Mouse (Mus musculus) activated CD4-positive, CD25-positive, alpha-beta regulatory T cell, adult 4 months (primary cell): Measurements from ENCODE around the gene Armh1. TPM values are rescaled to one million over a fixed set of nuclear protein-coding genes. Genes with fewer than 3 reads are reported as not detected.
A peak's percentile ranks its signal among the peaks of the same experiment; 100 is the strongest.
"Not testable (repeated sequence)": the region's sequence is repeated elsewhere in the genome, so short reads cannot be mapped to it uniquely, and the experiment has no call there.

Experiments used
- ATAC-seq: one replicate; pipeline ENCODE4 v1.8.0; 2017
- polyA plus RNA-seq, 2 experiments: library from polyadenylated mRNA; unstranded; fragments of 100-300 nt; shearing (Covaris generic); gene quantifications; one replicate each; pipeline ENCODE4 v1.2.1; 2017

Armh1 gene
- polyA plus RNA-seq, 2 experiments from 2014 or later, result not detected

DNA sequence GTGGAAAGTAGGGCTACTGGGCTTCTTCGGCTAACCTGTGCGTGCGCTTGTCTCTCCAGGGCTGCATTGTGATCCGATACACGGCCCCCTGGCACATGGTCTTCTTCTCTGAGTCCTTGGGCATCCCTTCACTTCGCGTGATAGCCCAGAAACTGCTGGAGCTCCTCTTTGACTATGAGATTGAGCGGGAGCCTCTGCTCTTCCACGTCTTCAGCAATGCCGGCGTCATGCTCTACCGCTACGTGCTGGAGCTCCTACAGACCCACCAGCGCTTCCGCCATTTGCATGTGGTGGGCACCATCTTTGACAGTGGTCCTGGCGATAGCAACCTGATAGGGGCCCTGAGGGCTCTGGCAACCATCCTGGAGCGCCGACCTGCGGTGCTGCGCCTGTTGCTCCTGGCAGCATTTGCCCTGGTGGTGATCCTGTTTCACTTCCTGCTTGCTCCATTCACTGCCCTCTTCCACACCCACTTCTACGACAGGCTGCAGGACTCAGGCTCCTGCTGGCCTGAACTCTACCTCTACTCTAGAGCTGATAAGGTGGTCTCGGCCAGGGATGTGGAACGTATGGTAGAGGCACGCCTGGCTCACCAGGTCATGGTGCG, 16.0 kb upstream of the Armh1 start:
- no peak for ATAC-seq

DNA sequence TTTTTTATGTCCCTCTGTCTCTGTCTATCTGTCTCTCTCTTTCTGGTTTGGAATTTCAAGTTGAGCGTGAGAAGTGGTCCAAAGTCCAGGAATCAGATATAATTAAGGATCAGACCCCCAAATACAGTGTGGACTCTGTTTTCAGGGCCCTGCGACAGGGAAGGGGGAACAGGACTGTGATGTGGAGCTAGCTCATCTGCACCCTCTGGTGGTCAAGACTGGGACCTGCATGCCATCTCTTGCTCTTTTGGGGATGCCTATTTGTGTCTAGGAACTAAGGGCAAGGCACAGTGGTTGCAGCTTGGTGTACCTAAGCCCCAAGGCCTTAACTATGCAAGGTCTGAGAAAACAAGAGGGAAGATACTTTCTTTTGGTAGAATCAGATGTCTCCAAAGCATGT, 15.4 kb upstream of the Armh1 start:
- peak; percentile 62 for ATAC-seq

DNA sequence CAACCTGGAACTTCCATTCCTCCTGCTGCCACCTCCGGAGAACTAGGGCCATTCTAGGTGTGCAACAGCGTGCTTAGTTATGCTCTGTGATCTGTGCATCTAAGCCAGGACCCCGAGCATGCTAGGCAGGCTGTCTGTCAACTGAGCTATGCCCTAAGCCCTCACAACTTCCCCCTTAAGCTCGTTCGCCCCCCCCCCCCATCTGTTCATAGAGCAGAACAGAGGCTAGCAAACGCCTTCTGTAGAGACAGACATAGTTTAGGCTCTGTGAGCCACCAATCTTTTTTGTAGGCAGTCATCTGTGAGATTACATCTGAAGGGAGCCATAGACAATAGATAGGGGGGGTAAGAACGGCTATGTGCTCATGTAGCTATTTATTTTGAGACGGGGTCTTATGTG, 11.1 kb upstream of the Armh1 start:
- ATAC-seq, result no peak

DNA sequence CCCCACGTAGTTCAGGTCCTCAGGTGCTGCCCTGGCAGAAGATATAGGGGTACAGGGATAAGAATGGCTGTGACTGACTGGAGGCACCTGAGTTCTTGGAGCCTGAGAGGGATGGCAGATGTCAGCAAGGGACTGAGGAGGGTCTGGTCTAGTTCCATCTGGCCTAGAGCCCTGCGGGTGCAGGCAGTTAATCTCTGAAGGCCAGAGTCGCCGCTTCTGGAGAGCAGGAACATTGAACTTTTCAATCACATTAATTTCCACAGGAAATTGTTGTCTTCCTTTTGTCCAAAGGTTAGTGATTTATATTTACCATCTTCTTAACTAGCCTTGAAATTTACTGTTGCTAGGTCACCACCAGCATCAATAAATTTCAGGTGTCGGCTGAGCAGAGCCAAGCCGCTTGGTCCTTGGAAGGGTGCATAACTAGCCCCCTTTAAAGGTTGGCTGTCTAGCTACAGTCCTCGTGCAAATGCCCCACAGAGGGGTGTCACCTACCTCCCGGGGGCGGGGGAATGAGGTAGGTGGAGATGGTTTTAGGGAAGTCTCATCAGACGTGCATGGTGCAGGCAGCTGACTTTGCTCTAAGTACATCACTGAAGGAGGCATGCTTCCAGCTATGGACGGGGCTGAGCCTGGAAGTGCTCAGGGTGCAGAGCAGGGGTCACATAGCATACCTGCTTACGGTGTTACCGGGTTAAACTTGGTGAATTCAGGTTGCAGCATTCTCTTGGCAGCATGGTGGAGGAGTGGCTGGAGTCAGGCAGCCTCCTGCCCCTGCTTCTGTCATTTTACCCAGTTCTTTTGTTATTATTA, 10.4 kb upstream of the Armh1 start:
- ATAC-seq, result no peak

DNA sequence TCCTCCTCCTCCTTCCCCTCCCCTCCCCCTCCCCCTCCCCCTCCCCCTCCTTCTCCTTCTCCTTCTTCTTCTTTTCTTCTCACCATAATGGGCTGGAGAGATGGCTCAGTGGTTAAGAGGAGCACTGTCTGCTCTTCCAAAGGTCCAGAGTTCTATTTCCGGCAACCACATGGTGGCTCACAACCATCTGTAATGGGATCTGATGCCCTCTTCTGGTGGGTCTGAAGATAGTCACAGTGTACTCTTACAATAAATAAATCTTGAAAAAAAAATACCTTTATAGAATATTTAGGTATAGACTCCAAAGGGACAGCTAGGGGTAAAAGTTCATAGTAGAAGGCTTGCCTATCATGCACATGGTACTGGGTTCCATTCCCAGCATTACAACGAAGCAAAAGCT, 9.3 kb upstream of the Armh1 start:
- no peak for ATAC-seq

DNA sequence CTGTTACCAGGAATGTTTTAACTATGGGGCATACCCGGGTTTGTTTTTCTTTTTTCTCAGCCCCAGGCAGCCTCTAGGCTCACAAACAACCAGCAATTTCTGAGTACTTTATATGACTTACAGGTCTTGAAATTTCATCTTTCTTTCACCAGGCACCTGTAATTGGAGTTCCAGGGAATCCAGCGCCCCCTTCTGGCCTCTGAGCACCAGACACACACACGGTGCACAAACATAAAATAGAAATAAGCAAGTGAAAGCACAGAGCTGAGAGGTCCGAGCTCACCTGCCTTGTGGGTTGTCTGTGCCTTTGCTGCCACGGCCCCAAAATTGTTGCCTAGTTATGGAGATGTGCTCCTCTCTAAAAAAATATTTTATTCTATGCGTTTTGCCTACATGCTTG, 8.0 kb upstream of the Armh1 start:
- not testable (repeated sequence) for ATAC-seq

DNA sequence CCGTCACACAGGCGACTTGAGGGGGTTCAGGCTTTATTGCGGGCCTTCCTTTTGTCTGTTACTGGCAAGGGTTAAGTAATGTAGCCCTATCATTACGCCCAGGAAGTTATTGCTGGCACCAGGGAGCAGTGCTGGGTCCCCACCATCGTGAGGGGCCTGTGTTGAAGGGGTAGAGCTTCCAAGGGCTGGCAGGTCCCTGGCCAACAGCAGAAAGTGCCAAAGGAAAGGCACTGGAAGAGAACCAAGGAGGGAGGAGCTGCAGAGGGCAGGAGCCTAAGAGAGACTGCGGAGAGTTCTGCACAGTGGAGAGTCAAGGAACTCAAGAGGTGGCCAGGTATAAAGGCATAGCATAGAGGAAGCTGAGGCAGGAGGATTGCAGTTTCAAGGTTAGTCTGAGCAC, 2.7 kb upstream of the Armh1 start:
- no peak for ATAC-seq

DNA sequence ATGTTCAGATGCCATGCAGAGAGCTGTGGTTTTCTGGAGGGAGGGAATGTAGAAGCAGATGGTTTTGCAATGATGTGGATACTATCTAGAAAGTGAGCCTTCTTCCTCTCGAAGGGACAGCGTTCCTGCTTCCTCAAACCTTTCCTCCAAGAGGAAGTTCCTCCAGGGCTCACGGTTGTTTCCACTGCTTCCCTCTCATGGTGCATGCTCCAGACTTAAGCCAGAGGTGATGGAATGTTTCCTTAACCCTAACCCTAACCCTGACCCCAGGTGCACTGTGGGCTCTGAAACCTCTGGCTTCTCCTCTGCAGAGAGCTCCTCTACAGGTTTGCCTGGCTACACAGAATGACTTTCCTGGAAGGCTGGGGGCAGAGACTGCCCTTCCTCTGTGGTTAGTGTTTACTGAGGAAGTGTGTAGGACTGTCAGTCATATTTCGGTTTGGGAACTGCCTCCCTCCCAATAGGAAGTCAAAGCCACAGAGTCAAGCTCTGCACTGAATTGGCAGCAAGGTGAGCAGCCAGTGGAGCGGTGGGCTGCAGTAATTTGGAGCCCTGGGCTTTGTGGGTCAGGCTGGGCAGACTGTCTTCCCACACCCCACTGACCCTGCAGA, 2.2 kb upstream of the Armh1 start:
- no peak for ATAC-seq

DNA sequence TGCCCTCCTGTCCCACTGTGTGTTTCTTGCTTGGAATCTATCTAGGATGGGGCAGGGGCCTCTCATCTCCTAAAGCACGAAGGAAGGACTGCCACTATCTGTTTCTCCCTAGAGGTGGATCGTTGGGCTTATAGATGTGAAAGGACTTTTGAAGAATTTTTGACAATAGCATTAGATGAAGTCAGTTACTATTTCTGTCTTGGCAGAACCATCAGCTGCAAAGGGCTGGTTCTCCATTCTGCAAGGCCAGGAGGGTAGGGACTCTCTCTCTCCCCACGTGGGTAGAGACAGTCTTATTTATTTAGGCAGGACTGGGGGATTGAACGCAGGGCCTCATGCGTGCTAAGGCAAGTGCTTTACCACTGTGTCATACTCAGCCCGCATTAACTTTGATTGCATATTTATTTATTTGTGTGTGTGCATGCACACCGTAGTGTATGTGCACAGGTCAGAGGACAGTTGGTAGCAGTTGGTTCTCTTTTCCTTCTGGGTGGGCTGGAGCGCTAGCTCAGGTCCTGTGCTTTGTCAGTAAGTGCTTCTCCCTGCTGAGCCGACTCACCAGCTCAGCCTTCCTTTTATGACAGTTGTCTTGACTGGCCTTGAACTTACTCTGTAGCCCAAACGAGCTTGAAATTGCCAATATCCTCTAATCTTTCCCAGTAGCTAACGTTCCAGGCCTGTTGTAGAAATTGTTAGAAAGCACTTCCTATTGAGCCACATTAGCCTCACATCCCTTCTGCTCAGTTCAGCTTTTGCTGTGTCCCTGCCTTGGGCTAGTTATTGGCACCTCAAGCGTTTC, 1.5 kb upstream of the Armh1 start:
- ATAC-seq, result no peak

DNA sequence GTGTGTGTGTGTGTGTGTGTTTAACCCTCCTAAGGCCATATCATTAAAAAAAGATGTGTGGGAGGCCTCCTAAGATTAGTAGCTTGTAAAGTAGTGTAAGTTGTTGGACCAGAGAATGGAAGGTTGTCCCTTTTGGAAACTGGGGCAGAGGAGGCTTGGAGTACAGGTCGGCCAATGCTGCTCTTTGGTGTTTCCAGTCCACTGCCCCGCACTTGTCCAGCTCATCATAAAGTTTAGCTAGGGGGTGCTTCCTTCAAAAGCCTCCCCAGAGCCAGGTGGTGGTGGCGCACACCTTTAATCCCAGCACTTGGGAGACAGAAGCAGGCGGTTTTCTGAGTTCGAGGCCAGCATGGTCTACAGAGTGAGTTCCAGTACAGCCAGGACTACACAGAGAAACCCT, 830 bp upstream of the Armh1 start:
- ATAC-seq, result no peak

DNA sequence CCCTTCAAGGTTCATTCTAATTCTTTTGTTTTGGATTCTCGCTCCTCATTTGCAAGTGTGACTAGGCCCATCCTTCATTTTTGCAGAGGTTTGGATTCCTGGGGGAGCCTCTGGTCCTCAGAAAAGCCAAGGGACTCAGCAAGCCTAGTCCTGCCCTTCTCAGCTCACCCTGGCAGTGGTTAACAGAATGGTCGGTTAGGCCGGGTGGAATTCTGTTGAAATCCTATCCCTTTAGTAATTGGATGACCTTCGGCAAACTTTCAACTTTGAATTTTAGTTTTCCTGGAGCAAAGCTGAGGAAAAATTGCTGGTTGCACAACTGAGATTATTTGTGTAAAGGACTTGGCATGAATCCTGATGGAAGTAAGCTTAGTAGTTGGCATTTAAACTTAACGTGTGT, 426 bp upstream of the Armh1 start:
- ATAC-seq, result no peak

DNA sequence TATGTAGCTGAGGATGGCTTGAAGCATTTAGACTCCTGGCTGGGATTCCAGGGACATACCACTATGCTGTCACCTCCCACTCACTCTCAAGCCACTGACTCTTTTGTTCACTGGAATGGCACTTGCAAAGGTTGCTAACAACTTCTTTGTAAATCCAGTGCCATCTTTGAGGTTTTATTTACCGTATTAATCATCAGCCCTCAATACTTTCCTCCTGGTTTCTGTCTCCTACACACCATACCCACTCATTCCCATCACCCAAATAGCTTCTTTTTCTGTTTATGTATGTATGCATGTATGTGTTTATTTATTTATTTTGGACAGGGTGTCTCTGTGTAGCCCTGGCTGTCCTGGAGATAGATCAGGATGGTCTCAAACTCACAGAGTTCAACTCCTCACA, 943 bp downstream of the Armh1 start:
- no peak for ATAC-seq

DNA sequence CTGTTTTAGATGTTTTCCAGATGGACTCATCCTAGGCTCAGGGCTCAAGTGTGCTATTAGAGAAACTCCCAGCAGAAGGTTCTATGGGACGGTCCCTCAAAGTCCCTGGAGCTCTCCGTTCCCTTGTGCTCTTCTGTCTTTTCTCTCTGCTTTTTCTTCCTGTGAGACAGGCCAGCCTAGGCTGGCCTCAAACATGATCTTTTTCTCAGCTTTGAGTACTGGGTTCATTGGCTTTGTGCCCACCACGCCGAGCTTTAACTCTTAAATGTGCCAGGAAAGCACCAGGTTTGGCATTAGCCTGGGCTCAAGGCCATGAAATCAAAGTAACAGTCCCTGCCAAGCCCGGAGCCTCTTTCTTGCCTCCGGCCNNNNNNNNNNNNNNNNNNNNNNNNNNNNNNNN, 11.1 kb downstream of the Armh1 start:
- no peak for ATAC-seq

DNA sequence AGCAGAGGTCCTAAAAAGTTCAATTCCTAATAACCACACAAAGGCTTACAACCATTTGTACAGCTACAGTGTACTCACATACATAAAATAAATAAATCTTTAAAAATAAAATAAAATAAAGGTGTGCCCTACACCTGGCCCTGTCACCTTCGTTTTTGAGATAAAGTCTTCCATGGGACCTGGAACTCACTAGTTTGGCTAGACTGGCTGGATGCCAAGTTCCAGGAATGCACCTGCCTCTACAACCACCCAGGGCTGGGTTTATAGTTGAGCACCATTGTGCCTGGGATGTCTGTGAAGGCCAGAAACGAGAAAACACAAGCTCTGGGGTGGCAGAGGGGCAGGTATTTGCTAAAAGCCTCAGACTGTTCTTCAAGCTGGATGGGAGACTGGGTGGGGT, 12.8 kb downstream of the Armh1 start:
- no peak for ATAC-seq

DNA sequence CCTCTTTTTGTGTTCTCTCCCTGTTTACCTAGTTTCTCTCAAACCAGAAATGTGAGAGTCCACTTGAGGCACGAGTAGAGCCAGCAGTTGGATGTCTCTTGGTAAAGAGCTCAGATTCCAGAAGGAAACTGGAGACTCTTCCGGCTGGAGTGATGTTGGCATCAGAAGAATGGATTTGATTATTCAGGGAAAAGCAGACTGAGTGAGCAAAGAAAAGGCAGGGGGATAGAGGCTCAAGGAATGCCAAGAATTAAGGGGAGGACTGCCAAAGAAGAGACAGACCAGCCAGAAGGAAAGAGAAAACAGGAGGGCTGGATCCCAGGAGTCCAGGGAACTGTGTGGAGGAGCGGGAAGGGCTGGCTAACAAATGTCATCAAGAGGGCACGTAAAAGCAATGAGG, 16.1 kb downstream of the Armh1 start:
- ATAC-seq, result no peak

DNA sequence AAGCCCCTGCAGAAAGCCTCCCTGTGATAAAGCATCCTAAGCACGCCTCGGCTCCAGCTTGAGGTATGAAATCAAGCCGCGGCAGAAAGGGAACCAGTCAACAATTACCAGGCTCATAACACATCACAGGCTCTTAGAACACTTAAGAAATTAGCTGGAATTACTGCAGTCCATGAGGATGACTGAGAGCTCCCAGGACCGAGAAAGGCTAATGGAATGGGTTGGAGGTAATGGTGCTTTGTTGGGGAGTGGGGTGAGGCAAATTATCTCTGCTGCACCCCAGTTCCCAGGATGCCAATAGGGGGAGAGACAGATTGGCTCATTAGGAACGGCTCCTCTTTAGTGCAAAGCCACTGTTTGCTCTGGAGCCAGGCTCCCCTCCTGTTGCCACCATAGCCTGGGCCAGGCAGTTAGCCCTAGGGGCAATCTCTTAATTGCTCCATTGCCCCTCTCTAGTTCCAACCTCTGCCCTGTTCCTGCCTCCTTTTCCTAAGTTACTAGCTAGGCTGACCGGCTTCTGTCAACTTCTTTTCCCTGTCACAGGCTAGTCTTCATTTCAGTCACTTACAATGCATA, 17.7 kb downstream of the Armh1 start:
- ATAC-seq, result no peak

DNA sequence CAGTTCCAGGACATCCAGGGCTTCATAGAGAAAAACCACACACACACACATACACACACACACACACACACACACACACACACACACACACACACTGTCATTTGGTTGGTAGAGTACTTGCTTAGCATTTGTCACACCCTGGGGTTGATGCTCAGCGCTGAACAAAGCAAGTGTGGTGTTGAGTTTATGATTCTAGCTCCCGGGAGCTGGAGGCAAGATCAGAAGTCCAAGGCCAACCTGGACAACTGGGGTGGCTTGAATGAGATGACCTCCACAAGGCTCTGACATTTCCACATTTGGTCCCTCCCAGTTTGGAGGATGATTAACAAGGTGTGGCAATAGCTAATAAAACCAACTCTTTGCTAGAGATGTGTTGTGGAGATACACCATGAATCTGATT, 20.7 kb downstream of the Armh1 start:
- no peak for ATAC-seq

DNA sequence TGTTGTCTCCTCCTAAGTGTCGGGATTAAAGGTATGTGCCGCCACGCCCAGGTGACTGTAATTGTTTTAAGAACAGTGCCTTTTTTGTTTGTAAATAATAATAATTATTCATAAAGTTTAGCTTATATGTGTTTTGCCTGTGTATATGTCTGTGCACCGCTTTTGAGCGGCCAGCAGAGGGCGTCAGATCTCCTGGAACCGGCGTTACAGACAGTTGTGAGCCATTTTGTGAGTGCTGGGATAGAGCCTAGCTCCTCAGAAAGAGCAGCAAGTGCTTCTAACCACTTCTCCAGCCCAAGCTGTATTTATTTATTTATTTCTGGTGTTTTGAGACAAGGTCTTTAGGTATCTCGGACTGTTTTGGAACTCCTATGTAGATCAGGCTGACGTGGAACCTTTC, 21.6 kb downstream of the Armh1 start:
- ATAC-seq, result no peak

DNA sequence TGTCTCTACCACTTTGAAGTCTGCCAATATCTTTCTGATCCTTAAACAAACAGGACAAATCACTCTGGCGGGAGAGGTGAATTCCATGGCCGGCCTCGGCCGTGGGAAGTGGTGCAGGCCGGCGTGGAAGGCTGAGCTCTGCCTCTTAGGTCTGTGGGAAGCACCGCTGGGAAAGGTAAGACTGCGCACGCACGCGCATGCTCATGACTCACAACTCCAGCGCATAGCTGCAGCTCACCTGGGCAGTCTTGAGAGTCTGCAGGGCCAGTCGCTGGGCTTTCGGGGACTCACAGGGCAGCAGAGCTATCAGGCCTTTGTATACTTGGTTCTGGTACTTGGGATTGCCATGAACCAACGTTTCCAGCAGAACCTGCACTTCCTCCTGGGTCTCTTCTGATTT, 22.3 kb downstream of the Armh1 start:
- no peak for ATAC-seq

DNA sequence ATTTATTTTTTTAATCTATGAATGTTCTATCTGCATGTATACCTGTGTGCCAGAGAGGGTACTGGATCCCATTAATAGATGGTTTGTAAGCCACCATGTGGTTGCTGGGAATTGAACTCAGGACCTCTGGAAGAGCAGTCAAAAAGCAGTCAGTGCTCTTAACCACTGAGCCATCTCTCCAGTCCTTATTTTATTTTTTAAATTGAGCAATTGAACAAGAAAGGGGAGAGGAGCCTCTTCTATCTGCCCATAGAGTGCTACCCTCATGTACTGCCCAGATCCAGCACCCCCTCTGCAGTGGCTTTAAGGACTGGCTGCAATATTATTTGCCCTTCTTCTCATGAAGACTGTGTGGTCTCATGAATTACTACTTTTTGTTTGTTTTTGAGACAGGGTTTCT, 26.7 kb downstream of the Armh1 start:
- ATAC-seq, result no peak

DNA sequence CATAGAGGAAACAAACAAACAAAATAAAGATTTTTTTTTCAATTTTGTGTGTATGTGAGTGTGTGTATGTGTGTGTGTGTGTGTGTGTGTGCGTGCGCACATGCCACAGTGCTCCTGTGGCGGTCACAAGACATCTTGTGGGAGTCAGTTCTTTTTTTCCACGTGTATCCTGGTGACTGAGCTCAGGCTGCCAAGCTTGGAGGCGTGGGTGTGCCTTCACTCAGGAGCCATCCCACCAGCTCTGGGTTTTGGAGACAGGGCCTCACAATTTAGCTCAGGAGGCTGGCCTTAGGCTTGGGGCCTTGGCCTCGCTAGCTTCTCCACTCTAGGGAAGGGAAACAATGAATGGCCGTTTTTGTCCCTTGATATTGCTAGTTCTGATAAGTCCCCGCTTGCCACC, 27.8 kb downstream of the Armh1 start:
- no peak for ATAC-seq

DNA sequence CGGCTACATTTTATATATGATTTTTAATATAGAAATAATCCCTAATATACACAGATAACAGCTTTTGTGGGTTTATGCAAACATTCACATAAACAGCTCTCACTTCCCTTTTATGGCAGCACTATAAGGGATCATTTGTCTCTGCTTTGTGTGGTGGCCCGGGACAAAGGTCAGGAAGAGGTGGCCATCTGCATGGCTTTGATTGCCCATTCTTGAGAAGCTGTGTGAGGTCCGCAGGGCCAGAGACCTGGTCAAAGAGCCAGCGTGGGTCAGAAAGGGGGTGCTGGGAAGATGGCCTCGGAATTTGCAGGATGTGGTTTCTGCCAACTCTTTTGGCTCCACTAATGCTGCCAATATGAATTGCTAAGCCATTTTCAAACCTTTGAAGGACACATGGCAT, 28.9 kb downstream of the Armh1 start:
- ATAC-seq, result no peak

DNA sequence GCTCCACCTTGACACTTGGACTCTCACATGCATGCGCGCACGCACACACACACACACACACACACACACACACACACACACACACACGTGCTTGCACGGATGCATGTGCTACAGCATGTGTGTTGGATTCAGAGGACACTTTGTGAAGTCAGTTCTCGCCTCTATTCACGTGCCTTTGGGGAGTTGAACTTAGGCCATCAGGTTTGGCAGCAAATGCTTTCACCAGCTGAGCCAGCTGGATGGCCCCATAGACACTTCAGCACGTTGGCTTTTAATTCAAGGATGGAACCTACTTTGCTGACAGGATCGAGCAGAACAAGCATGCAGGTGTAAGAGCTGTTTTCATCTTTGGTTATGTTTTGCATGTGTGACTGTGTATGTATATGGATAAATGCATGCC, 30.1 kb downstream of the Armh1 start:
- ATAC-seq, result no peak
